Mouse (Mus musculus) cerebellum, postnatal 14 days (tissue): ENCODE results near the gene Pik3ap1.
"Not testable (repeated sequence)": the region's sequence is repeated elsewhere in the genome, so short reads cannot be mapped to it uniquely, and the experiment has no call there.

Experiments used
- DNase-seq, 2 experiments: peaks; one replicate each; pipeline ENCODE4 v3.0.0; 2021; ENCODE audit warnings: mixed read lengths in 2 of 2

Gene Pik3ap1

GRCm38 (mm10) chr19:41384922-41385508 is at the start of gene Pik3ap1:
Gene Pik3ap1 (minus strand): TSS chr19:41385102.
- DNase-seq = peak in 1 of 2 experiments; percentile 15

- DNase-seq = not testable (repeated sequence)
Measured at GRCm38 (mm10) chr19:41431512-41432164, 46.7 kb upstream of the Pik3ap1 start.

GRCm38 (mm10) chr19:41425927-41426772 is 41.2 kb upstream of the Pik3ap1 start:
- DNase-seq = not testable (repeated sequence)

GRCm38 (mm10) chr19:41421264-41421663 is 36.4 kb upstream of the Pik3ap1 start:
- peak in 1 of 2 experiments; percentile 12 for DNase-seq

GRCm38 (mm10) chr19:41418786-41419185 is 33.9 kb upstream of the Pik3ap1 start:
- no peak for DNase-seq

- no peak for DNase-seq
Measured at GRCm38 (mm10) chr19:41417995-41418394, 33.1 kb upstream of the Pik3ap1 start.

- DNase-seq = no peak
Measured at GRCm38 (mm10) chr19:41416201-41416600, 31.3 kb upstream of the Pik3ap1 start.

GRCm38 (mm10) chr19:41402603-41403002 is 17.7 kb upstream of the Pik3ap1 start:
- DNase-seq = no peak

GRCm38 (mm10) chr19:41390856-41391255 is 6.0 kb upstream of the Pik3ap1 start:
- DNase-seq = no peak

- peak; percentile 32 to 44 for DNase-seq
Measured at GRCm38 (mm10) chr19:41389351-41389750, 4.4 kb upstream of the Pik3ap1 start.

GRCm38 (mm10) chr19:41388242-41388641 is 3.3 kb upstream of the Pik3ap1 start:
- no peak for DNase-seq

GRCm38 (mm10) chr19:41387262-41387661 is 2.4 kb upstream of the Pik3ap1 start:
- DNase-seq = no peak

- no peak for DNase-seq
Measured at GRCm38 (mm10) chr19:41384406-41384851, 473 bp downstream of the Pik3ap1 start.

- no peak for DNase-seq
Measured at GRCm38 (mm10) chr19:41382391-41382978, 2.4 kb downstream of the Pik3ap1 start.

- no peak for DNase-seq
Measured at GRCm38 (mm10) chr19:41381581-41382239, 3.2 kb downstream of the Pik3ap1 start.

GRCm38 (mm10) chr19:41379195-41379594 is 5.7 kb downstream of the Pik3ap1 start:
- peak; percentile 31 to 46 for DNase-seq

- peak; percentile 83 to 86 for DNase-seq
Measured at GRCm38 (mm10) chr19:41375791-41376190, 9.1 kb downstream of the Pik3ap1 start.

GRCm38 (mm10) chr19:41375096-41375495 is 9.8 kb downstream of the Pik3ap1 start:
- DNase-seq = peak; percentile 61 to 66

- DNase-seq = no peak
Measured at GRCm38 (mm10) chr19:41374658-41375057, 10.2 kb downstream of the Pik3ap1 start.

GRCm38 (mm10) chr19:41372322-41372721 is 12.6 kb downstream of the Pik3ap1 start:
- no peak for DNase-seq

- DNase-seq = no peak
Measured at GRCm38 (mm10) chr19:41371373-41371772, 13.5 kb downstream of the Pik3ap1 start.
